Mouse (Mus musculus) adrenal gland, postnatal 10 days (tissue): ENCODE measurements around the gene Gm3591. TPM values are rescaled to one million over a fixed set of nuclear protein-coding genes. Genes with fewer than 3 reads are reported as not detected.
"Not testable (repeated sequence)": the region's sequence is repeated elsewhere in the genome, so short reads cannot be mapped to it uniquely, and the experiment has no call there.

ENCODE experiments used
- DNase-seq: peaks from one replicate; pipeline ENCODE4 v3.0.0; 2021; ENCODE audit warnings: mixed read lengths
- long read RNA-seq, 2 experiments: library from polyadenylated mRNA; stranded (forward); transcript quantifications; one replicate each; pipeline ENCODE4 v2.0.0; 2021
- total RNA-seq, 2 experiments: library from RNA; stranded (reverse); gene quantifications; 2 replicates each; pipeline ENCODE4 v1.2.3; 2021

The Gm3591 gene
- total RNA-seq: under 1 TPM; 0.33 to 0.99 TPM
- long read RNA-seq, experiment 1, partial matches to known transcripts: 0 of 1 reads
- long read RNA-seq, experiment 1, other reads (novel, unspliced or antisense): 1 of 1 reads
- long read RNA-seq, experiment 2: 0 reads

- not testable (repeated sequence) for DNase-seq
Measured at GRCm38 (mm10) chr14:6412382-6412781, at the start of gene Gm3591. TSS of gene Gm3591 (minus strand) at chr14:6412482.

- DNase-seq: not testable (repeated sequence)
Measured at GRCm38 (mm10) chr14:6444511-6444910, 32.2 kb upstream of the Gm3591 start, which contains the start of gene Gm3594. TSS of gene Gm3594 (minus strand) at chr14:6444611.

- not testable (repeated sequence) for DNase-seq
Measured at GRCm38 (mm10) chr14:6440774-6441173, 28.5 kb upstream of the Gm3591 start.

- DNase-seq: not testable (repeated sequence)
Measured at GRCm38 (mm10) chr14:6440206-6440605, 27.9 kb upstream of the Gm3591 start.

GRCm38 (mm10) chr14:6426766-6427165 lies 14.5 kb upstream of the Gm3591 start:
- peak; percentile 28 for DNase-seq

GRCm38 (mm10) chr14:6426353-6426752 lies 14.1 kb upstream of the Gm3591 start:
- not testable (repeated sequence) for DNase-seq

GRCm38 (mm10) chr14:6390219-6390618 lies 22.1 kb downstream of the Gm3591 start, which contains the start of gene Gm16440:
TSS of gene Gm16440 (minus strand) at chr14:6390319.
- not testable (repeated sequence) for DNase-seq

Other genes with a start within 250 kb of the Gm3591 start
- gene Gm21560, start 193.2 kb downstream of the Gm3591 start, total RNA-seq: under 1 TPM; 0.30 to 0.70 TPM
- gene Gm3411, start 125.2 kb downstream of the Gm3591 start, total RNA-seq: 1 to 10 TPM in 1 of 2 experiments, under 1 TPM in 1; 0.66 to 1.3 TPM
- gene Gm21103, start 107.6 kb downstream of the Gm3591 start, total RNA-seq: not detected
- gene Gm3618, start 68.8 kb downstream of the Gm3591 start, total RNA-seq: not detected
- not detected for gene Gm16440, start 22.2 kb downstream of the Gm3591 start, total RNA-seq
- gene Gm3594, start 32.1 kb upstream of the Gm3591 start, total RNA-seq: not detected
- not detected for gene Gm8356, start 124.8 kb upstream of the Gm3591 start, total RNA-seq
- gene Gm3629, start 178.1 kb upstream of the Gm3591 start, total RNA-seq: under 1 TPM; 0.64 to 0.99 TPM
- gene Gm3460, start 209.9 kb upstream of the Gm3591 start, total RNA-seq: not detected